Mouse (Mus musculus) T-helper 1 cell (primary cell): ENCODE results near the gene Skint2.

Experiments used
- in situ Hi-C: fragments of 300-600 bp; cut with MboI, MseI; formaldehyde crosslinking; loops from one replicate; pipeline ENCODE4 v1.15.1; 2025; ENCODE audit warnings: high pct_unique_total_duplicates

The Skint2 gene

GRCm38 (mm10) chr4:112556894-112557293 is at the start of gene Skint2:
TSS of gene Skint2 (plus strand) at chr4:112557194.
- in situ Hi-C loops, result no loop called here
